In the genomic region with DNA sequence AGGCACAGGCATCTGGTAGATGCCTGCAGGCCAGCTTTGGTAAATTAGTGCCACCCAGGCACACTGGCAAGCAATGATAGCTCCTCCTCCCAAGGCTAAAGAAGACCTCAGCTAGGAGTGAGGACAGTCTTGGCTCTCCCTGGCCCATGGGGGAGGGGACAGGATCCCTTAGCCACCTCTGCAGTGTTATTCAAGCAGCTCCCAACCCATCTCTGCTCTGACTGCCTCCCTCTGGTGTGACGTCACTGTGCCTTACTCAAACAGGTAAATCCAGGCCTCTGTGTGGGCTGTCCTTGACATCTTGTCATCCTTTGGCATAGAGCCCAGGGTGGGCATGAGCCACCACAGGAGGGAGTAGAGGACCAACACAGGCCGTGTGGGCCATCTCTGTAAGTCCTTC, we compare ENCODE assay signal across 20 mouse cellular contexts. TPM values are rescaled to one million over a fixed set of nuclear protein-coding genes. Genes with fewer than 3 reads are reported as not detected.
DNase-seq lines count a peak whose midpoint lies in the region; ATAC-seq and TF ChIP-seq lines count a peak whose summit lies in the region.
"Had no signal": no experiment of that assay in that cellular context is flagged by ENCODE, and none has a peak within 500 bp of the region (broad histone marks: within the 10 kb centered on the region; RNA-seq: fewer than 3 reads in every experiment).

No protein-coding gene starts in this region.

- intact Hi-C loops in left cerebral cortex, postnatal 10 days (cut with DNase I), result no loop called here

- 32% methylated on average over 2 of the region's 2 CpGs for WGBS in hindbrain, postnatal 0 days
- WGBS in hindbrain, embryonic 12.5 days, result 38% methylated on average over 2 of the region's 2 CpGs
- WGBS in stomach, postnatal 0 days, result 49% methylated on average over 2 of the region's 2 CpGs

- no peak overlapping the region for H3K9ac ChIP-seq in hindbrain, postnatal 0 days (replicated peaks; ENCODE audit: low read length)
- H3K9ac ChIP-seq in hindbrain, embryonic 12.5 days, result no peak overlapping the region
- no peak overlapping the region; the same call in 1 of the 2 replicates for H3K9ac ChIP-seq in stomach, postnatal 0 days (ENCODE audit: low read length)
- H3K9ac ChIP-seq: heart, embryonic 13.5 days; intestine, embryonic 15.5 days had no signal

- DNase-seq in cerebellum, adult 11-12 months, result peak; percentile 20
- no peak for DNase-seq in cerebellum, adult 18-20 months
- peak; percentile 63 for DNase-seq in hindbrain, postnatal 0 days (ENCODE audit: low spot score)
- DNase-seq in retina, postnatal 1 day, result peak; percentile 55
- no peak for DNase-seq in retina, embryonic 14.5 days (ENCODE audit: low spot score)
- DNase-seq in stomach, postnatal 0 days (ENCODE audit: low spot score), result no peak
- no peak for DNase-seq in left cerebral cortex, postnatal 10 days (ENCODE audit: extremely low spot score in 1 of 2, low spot score in 2 of 2)
- DNase-seq: B cell, adult 2 months; cerebellum, adult 11 months; embryo, embryonic 11 days; gastrocnemius, postnatal 10 days; lung, adult 2 months had no signal

- no peak overlapping the region for H3K4me2 ChIP-seq in hindbrain, postnatal 0 days (ENCODE audit: low read depth, low read length)
- no peak overlapping the region for H3K4me2 ChIP-seq in hindbrain, embryonic 12.5 days (replicated peaks)
- no peak overlapping the region for H3K4me2 ChIP-seq in stomach, postnatal 0 days (replicated peaks; ENCODE audit: low read depth)
- H3K4me2 ChIP-seq: heart, embryonic 13.5 days; intestine, embryonic 15.5 days had no signal

- H3K9me3 ChIP-seq in hindbrain, postnatal 0 days (ENCODE audit: low read length), result no peaks in the 10 kb centered on the region
- H3K9me3 ChIP-seq in hindbrain, embryonic 12.5 days (replicated peaks), result no peaks in the 10 kb centered on the region
- no peaks in the 10 kb centered on the region for H3K9me3 ChIP-seq in stomach, postnatal 0 days (ENCODE audit: control insufficient read depth, low read length)
- H3K9me3 ChIP-seq: heart, embryonic 13.5 days; intestine, embryonic 15.5 days had no signal

- no peaks in the 10 kb centered on the region for H3K27me3 ChIP-seq in hindbrain, postnatal 0 days (ENCODE audit: insufficient read depth, low read length)
- 0 out of 2 replicates have a peak, but pooled peaks cover 5% of the 10 kb centered on the region for H3K27me3 ChIP-seq in hindbrain, embryonic 12.5 days
- no peaks in the 10 kb centered on the region for H3K27me3 ChIP-seq in stomach, postnatal 0 days (ENCODE audit: control insufficient read depth, insufficient read depth, low read length)
- H3K27me3 ChIP-seq: intestine, embryonic 15.5 days had no signal

- H3K4me3 ChIP-seq in hindbrain, postnatal 0 days (ENCODE audit: low read length), result no peak overlapping the region
- H3K4me3 ChIP-seq in hindbrain, embryonic 12.5 days, result no peak overlapping the region
- H3K4me3 ChIP-seq in stomach, postnatal 0 days (ENCODE audit: low read depth, low read length), result no peak overlapping the region
- H3K4me3 ChIP-seq: erythroblast, embryonic 14.5 days; heart, embryonic 13.5 days; intestine, embryonic 15.5 days; layer of hippocampus, adult 2 months had no signal

- H3K36me3 ChIP-seq in hindbrain, postnatal 0 days (ENCODE audit: insufficient read depth, low read length), result no peaks in the 10 kb centered on the region
- H3K36me3 ChIP-seq in hindbrain, embryonic 12.5 days, result no peaks in the 10 kb centered on the region
- no peaks in the 10 kb centered on the region for H3K36me3 ChIP-seq in stomach, postnatal 0 days (ENCODE audit: control insufficient read depth, insufficient read depth, low read length)
- H3K36me3 ChIP-seq: heart, embryonic 13.5 days; intestine, embryonic 15.5 days had no signal

- no peaks in the 10 kb centered on the region for H3K4me1 ChIP-seq in hindbrain, postnatal 0 days (ENCODE audit: insufficient read depth, low read length)
- peaks cover 10% of the 10 kb centered on the region for H3K4me1 ChIP-seq in hindbrain, embryonic 12.5 days
- no peaks in the 10 kb centered on the region for H3K4me1 ChIP-seq in stomach, postnatal 0 days (replicated peaks; ENCODE audit: control insufficient read depth, insufficient read depth)

- no peak for TF ChIP-seq EP300 in stomach, postnatal 0 days (optimal IDR thresholded peaks at IDR 0.05)

- no peak overlapping the region for H3K27ac ChIP-seq in hindbrain, postnatal 0 days
- no peak overlapping the region for H3K27ac ChIP-seq in hindbrain, embryonic 12.5 days
- no peak overlapping the region for H3K27ac ChIP-seq in stomach, postnatal 0 days (replicated peaks)
- H3K27ac ChIP-seq: heart, embryonic 13.5 days; intestine, embryonic 15.5 days; kidney, postnatal 0 days; layer of hippocampus, adult 2 months had no signal

- peak; percentile 36; the same call in 1 of the 2 replicates for ATAC-seq in hindbrain, postnatal 0 days
- ATAC-seq in hindbrain, embryonic 12.5 days (ENCODE audit: low FRiP score), result no peak
- no peak for ATAC-seq in stomach, postnatal 0 days (ENCODE audit: low FRiP score, low TSS enrichment)
- ATAC-seq: intestine, embryonic 15.5 days had no signal

- TF ChIP-seq CTCF in hindbrain, postnatal 0 days (IDR thresholded peaks at IDR 0.05; ENCODE audit: low read depth), result peak; percentile 44
- peak; percentile 15; the same call in 1 of the 2 replicates for TF ChIP-seq CTCF in stomach, postnatal 0 days (IDR thresholded peaks at IDR 0.05; ENCODE audit: low read depth)

RNA-seq across cellular contexts. Expression of gene Foxo6, which starts 59.9 kb away (rescaled TPM):
- total RNA-seq in hindbrain, postnatal 0 days (2014; rRNA removed), result 23.8 and 25.1 TPM in 2 replicates
- 1.2 and 1.3 TPM in 2 replicates for polyA plus RNA-seq in hindbrain, postnatal 0 days (2015; fragmentation: Nextera tagmentation; extraction: Ambion mirVana)
- 0.48 and 0.90 TPM in 2 replicates for polyA plus RNA-seq in hindbrain, embryonic 12.5 days (2016; fragmentation: Nextera tagmentation; extraction: Ambion mirVana)
- polyA plus RNA-seq in stomach, postnatal 0 days (2015; fragmentation: Nextera tagmentation; extraction: Ambion mirVana), result 0.28 and 0.53 TPM in 2 replicates
- 10 to 100 TPM; 27.6 to 28.4 TPM for total RNA-seq in left cerebral cortex, postnatal 10 days (2021)
- total RNA-seq: hematopoietic stem cell, adult 5-6 weeks; liver, adult 2 months had no signal
- polyA plus RNA-seq: erythroblast, embryonic 14.5 days; heart, embryonic 13.5 days had no signal

Comparison
In these comparisons a context has a peak if more than half of its experiments do, and no peak if none do; other contexts are left out.
1. DNase-seq: peak in cerebellum, adult 11-12 months (single experiment), hindbrain, postnatal 0 days (single experiment) and retina, postnatal 1 day (single experiment); none in cerebellum, adult 18-20 months (0 of 2), retina, embryonic 14.5 days (single experiment), stomach, postnatal 0 days (single experiment) and left cerebral cortex, postnatal 10 days (0 of 2).